Mouse (Mus musculus) CH12.LX (cell line): ENCODE measurements around the gene Sugp1.

Experiments used
- POLR2A ChIP-seq: IDR thresholded peaks from 2 replicates; pipeline ENCODE4 v1.6.1; 2011; ENCODE audit warnings: low read depth, mild to moderate bottlenecking, improper control_type of control experiment, low read length
- TCF12 ChIP-seq: IDR thresholded peaks from 2 replicates; pipeline ENCODE4 v1.6.1; 2014; ENCODE audit warnings: low read depth, mild to moderate bottlenecking, inconsistent platforms, low read length, improper control_type of control experiment

DNA sequence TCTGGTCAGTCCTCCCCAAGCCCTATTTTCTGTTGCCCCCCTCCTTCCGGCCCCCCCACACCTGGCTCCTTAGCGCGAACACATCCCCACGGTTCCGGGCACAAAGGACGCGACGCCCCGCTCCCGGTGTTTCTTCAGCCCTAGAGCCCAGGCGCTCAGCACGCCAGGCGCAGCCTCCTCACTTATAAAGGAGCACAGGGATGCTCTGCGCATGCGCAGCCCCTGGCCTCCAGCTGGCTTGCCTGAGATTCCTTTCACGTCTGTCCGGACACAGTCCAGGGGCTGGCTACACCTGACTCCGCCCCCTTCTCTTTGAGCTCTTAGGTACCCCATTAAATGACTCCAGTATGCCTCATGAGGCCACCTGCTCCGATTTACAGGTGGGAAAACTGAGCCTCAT, 78.1 kb downstream of the Sugp1 start, which contains the start of gene Ncan:
- TF ChIP-seq POLR2A = no peak
- TF ChIP-seq TCF12 = no peak
